Mouse (Mus musculus) erythroblast, embryonic 14.5 days (primary cell): ENCODE measurements around the gene Celf6.

Experiments
- GATA1 ChIP-seq: IDR thresholded peaks from 2 replicates; pipeline ENCODE4 v1.6.1; 2012; ENCODE audit warnings: low read length, inconsistent platforms, mixed read lengths
- TAL1 ChIP-seq: IDR thresholded peaks from 3 replicates; pipeline ENCODE4 v1.6.1; 2012; ENCODE audit warnings: low read length, inconsistent platforms, mixed read lengths

DNA sequence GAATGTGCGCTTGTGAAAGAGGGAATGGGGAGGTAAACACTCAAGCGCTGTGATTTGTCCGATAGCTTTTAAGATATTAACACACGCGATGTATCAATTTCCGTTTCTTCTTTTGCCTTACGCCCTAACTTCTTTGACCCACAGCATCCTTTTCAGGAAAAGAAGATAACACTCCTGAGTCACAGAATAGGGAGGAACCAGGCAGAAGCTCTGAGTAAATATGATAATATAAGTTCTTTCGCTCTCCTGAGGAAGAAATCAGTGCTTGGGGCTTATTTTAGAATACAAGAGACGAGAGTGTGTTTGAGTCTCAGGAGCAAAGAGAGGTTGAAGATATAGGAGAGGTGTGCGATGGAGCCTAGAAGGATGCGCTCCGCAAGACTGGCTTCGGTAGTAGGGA, 316 bp upstream of the Celf6 start:
- TF ChIP-seq GATA1 (no peak), TAL1 (no peak)
